Mouse (Mus musculus): Measurements from ENCODE around the gene Zmynd8.

- no peak for TF ChIP-seq POLR2A (IDR thresholded peaks at IDR 0.05; ENCODE audit: borderline replicate concordance, insufficient read depth, low read length)
- TF ChIP-seq CTCF (IDR thresholded peaks at IDR 0.05; ENCODE audit: borderline replicate concordance, insufficient read depth, low read depth, low read length) = no peak
These were observed 24.2 kb upstream of the Zmynd8 start for GRCm38 (mm10) chr2:165922994-165923393.
